Mouse (Mus musculus): Measurements from ENCODE around the gene Mrpl22. TPM values are rescaled to one million over a fixed set of nuclear protein-coding genes. Genes with fewer than 3 reads are reported as not detected.
"Not testable (repeated sequence)": the region's sequence is repeated elsewhere in the genome, so short reads cannot be mapped to it uniquely, and the experiment has no call there.

The Mrpl22 gene
- polyA plus RNA-seq, 1 experiment from 2014 or later: 123 TPM

DNA sequence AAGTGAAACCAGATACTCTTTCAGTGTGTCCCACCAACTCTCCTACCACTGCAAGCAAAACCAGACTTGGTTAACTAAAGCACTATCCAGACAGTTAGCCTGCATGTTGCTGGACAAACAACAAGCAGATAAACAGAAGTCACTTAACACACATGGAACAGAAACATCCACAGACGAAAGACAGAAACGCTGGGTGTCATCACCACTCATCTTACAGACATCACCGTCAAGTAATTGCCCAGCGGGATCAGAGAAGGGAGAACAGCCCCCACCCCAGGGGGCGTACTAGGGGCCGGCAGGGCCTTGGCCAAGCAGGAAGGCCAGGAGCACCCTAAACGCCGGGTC lies 3.7 kb upstream of the Mrpl22 start:
- Histone ChIP-seq H3K36me3 (ENCODE audit: control insufficient read depth, insufficient read depth, low read length) (peaks cover 19% of the 10 kb centered on the region; the same call in 1 of the 2 replicates), H3K9ac (replicated peaks; ENCODE audit: low read depth, low read length) (peak overlapping the region; percentile 80), H3K27me3 (ENCODE audit: control insufficient read depth, insufficient read depth, low read length) (no peaks in the 10 kb centered on the region), H3K9me3 (ENCODE audit: control insufficient read depth, low read depth, low read length) (no peaks in the 10 kb centered on the region), H3K4me2 (replicated peaks; ENCODE audit: low read depth, low read length) (peak overlapping the region; percentile 74), H3K4me3 (ENCODE audit: low read depth, low read length) (peak overlapping the region; percentile 85), H3K27ac (ENCODE audit: low read length) (peak overlapping the region; percentile 39; the same call in 1 of the 2 replicates), H3K4me1 (ENCODE audit: control insufficient read depth, insufficient read depth, low read length) (peaks cover 15% of the 10 kb centered on the region; the same call in 1 of the 2 replicates)
- no peak for ATAC-seq (ENCODE audit: insufficient number of reproducible peaks, insufficient read depth, low FRiP score, low read depth)
- WGBS: 0% methylated on average over 8 of the region's 8 CpGs

DNA sequence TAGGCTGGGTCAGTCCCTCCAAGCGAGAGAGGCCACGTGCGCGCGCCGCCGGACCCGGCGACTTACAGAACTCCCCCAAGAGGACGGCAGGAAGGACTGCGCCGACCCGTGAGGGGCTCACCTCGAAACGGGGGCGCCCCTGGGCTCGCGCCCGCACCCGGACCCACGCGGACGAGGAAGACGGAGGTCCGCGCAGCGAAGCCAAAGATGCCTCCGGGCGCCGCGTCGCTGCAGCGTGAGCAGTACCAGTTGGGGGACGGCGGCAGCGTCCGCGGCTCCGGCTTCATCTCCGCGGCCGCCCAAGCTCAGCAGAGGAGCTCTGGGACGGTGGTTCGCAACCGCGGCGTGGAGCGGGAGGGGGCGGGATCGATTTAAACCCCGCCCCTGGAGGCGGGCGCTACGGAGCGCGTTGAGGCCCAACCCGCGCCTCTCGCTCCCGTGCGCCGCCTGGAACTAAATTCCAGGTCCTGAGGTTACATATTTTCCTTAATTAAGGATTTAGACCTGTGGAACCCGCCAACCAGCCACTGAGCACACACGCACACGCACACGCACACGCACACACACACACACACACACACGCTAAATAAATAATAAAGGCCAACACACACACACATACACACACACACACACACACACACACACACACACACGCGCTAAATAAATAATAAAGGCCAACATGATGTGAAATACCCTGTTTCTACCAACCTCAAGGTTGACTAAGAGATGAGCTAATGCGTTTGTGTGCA lies 3.1 kb upstream of the Mrpl22 start, which contains the start of gene Gemin5:
TSS of gene Gemin5 (minus strand) at position 373 of the 749 bp plus-strand sequence.
- Histone ChIP-seq H3K27me3 (ENCODE audit: control insufficient read depth, insufficient read depth, low read length) (no peaks in the 10 kb centered on the region), H3K4me3 (ENCODE audit: low read depth, low read length) (peak within 1 kb of the TSS; percentile 85), H3K9ac (replicated peaks; ENCODE audit: low read depth, low read length) (peak within 1 kb of the TSS; percentile 80), H3K4me2 (replicated peaks; ENCODE audit: low read depth, low read length) (peak within 1 kb of the TSS; percentile 74), H3K36me3 (ENCODE audit: control insufficient read depth, insufficient read depth, low read length) (peaks cover 18% of the 10 kb centered on the region; the same call in 1 of the 2 replicates), H3K4me1 (ENCODE audit: control insufficient read depth, insufficient read depth, low read length) (peaks cover 16% of the 10 kb centered on the region; the same call in 1 of the 2 replicates), H3K9me3 (ENCODE audit: control insufficient read depth, low read depth, low read length) (no peaks in the 10 kb centered on the region), H3K27ac (ENCODE audit: low read length) (peak within 1 kb of the TSS; percentile 39; the same call in 1 of the 2 replicates)
- ATAC-seq (ENCODE audit: insufficient number of reproducible peaks, insufficient read depth, low FRiP score, low read depth): peak; percentile 84
- WGBS: 1% methylated on average over 69 of the region's 71 CpGs

DNA sequence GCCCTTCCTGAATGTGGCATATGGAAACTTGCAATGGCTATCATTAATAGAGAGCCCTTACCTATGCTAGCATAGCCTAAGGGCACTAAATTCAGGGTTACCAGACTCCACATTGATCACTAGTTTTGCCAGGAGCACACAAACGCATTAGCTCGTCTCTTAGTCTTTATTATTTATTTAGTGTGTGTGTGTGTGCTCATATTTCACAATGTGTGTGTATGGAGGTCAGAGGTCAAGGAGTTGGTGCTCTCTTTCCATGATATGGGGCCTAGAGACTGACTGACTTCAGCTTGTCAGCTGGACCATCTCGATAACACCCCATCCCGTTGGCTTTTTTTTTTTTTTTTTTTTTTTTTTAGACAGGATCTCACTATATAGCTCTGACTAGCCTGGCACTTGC lies 1.8 kb upstream of the Mrpl22 start:
- H3K36me3 ChIP-seq (ENCODE audit: control insufficient read depth, insufficient read depth, low read length): peaks cover 21% of the 10 kb centered on the region
- H3K9me3 ChIP-seq (ENCODE audit: control insufficient read depth, low read depth, low read length): no peaks in the 10 kb centered on the region
- 72% methylated on average over 4 of the region's 4 CpGs for WGBS
- no peak overlapping the region for H3K4me3 ChIP-seq (ENCODE audit: low read depth, low read length)
- H3K27me3 ChIP-seq (ENCODE audit: control insufficient read depth, insufficient read depth, low read length): no peaks in the 10 kb centered on the region
- ATAC-seq (ENCODE audit: insufficient number of reproducible peaks, insufficient read depth, low FRiP score, low read depth): no peak
- no peak overlapping the region for H3K9ac ChIP-seq (replicated peaks; ENCODE audit: low read depth, low read length)
- H3K4me1 ChIP-seq (ENCODE audit: control insufficient read depth, insufficient read depth, low read length): peaks cover 16% of the 10 kb centered on the region; the same call in 1 of the 2 replicates
- H3K27ac ChIP-seq (ENCODE audit: low read length): no peak overlapping the region
- no peak overlapping the region for H3K4me2 ChIP-seq (replicated peaks; ENCODE audit: low read depth, low read length)

DNA sequence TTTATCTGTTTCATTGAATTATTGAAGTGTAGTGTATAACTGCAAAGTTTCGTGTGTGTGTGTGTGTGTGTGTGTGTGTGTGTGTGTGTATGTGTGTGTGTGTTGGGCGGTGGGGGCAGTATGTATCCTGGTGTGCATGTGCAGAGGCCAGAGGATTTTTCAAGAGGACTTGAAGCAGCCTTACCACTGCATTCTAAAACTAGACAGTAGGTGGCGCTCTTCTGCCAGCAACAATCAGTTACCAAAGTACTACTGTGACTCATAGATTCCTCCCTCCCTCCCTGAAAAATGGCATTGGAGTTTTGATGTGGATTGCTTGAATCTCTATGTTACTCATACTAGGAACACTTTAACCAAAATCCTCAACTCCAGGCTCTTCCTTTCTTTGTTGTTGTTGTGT lies 8.1 kb downstream of the Mrpl22 start:
- no peak overlapping the region for H3K4me2 ChIP-seq (replicated peaks; ENCODE audit: low read depth, low read length)
- H3K9ac ChIP-seq (replicated peaks; ENCODE audit: low read depth, low read length): no peak overlapping the region
- H3K36me3 ChIP-seq (ENCODE audit: control insufficient read depth, insufficient read depth, low read length): peaks cover 40% of the 10 kb centered on the region
- H3K4me3 ChIP-seq (ENCODE audit: low read depth, low read length): no peak overlapping the region
- no peaks in the 10 kb centered on the region for H3K9me3 ChIP-seq (ENCODE audit: control insufficient read depth, low read depth, low read length)
- 26% methylated on average over 3 of the region's 3 CpGs for WGBS
- H3K27me3 ChIP-seq (ENCODE audit: control insufficient read depth, insufficient read depth, low read length): no peaks in the 10 kb centered on the region
- H3K4me1 ChIP-seq (ENCODE audit: control insufficient read depth, insufficient read depth, low read length): no peaks in the 10 kb centered on the region
- no peak overlapping the region for H3K27ac ChIP-seq (ENCODE audit: low read length)
- 0 out of 2 replicates have a peak, but pooled peaks have one; percentile 37 for ATAC-seq (ENCODE audit: insufficient number of reproducible peaks, insufficient read depth, low FRiP score, low read depth)

DNA sequence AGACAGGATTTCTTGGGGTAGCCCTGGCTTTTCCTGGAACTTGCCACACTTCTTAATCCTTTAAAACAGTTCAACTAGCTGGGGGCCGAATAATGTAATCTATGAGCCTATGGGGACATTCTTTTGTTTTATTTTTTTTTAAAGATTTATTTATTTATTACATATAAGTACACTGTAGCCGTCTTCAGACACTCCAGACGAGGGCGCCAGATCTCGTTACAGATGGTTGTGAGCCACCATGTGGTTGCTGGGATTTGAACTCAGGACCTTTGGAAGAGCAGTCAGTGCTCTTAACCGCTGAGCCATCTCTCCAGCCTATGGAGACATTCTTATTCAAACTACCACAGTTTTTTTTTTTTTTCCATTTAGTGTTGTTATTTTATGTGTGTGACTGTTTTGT lies 8.5 kb downstream of the Mrpl22 start:
- not testable (repeated sequence) for H3K9ac ChIP-seq (replicated peaks; ENCODE audit: low read depth, low read length); H3K9me3 ChIP-seq (ENCODE audit: control insufficient read depth, low read depth, low read length); ATAC-seq (ENCODE audit: insufficient number of reproducible peaks, insufficient read depth, low FRiP score, low read depth); H3K4me3 ChIP-seq (ENCODE audit: low read depth, low read length); H3K27ac ChIP-seq (ENCODE audit: low read length); H3K27me3 ChIP-seq (ENCODE audit: control insufficient read depth, insufficient read depth, low read length); H3K4me1 ChIP-seq (ENCODE audit: control insufficient read depth, insufficient read depth, low read length); H3K4me2 ChIP-seq (replicated peaks; ENCODE audit: low read depth, low read length)
- peaks cover 37% of the 10 kb centered on the region for H3K36me3 ChIP-seq (ENCODE audit: control insufficient read depth, insufficient read depth, low read length)
- 91% methylated on average over 6 of the region's 6 CpGs for WGBS

DNA sequence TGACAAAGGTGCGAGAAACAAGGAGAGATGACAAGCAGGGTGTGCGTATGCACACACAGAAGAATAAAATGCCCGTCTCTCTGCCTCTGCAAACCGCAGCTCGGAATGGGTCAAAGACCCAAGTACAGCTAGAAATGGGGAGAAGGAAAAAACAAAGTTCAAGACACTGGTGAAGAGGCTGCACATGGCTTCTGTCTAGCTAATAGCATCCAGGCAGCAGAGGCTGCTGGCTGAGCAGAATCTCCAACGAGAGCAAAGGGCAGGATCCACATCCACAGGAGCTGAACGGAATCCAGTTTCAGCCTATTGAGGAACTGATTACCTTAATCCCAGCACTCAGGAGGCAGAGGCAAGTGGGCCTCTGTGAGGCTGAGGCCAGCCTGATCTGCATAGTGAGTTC lies 9.3 kb downstream of the Mrpl22 start:
- WGBS: 74% methylated on average over 7 of the region's 7 CpGs
- Histone ChIP-seq H3K4me2 (replicated peaks; ENCODE audit: low read depth, low read length) (no peak overlapping the region), H3K27ac (ENCODE audit: low read length) (no peak overlapping the region; the same call in 1 of the 2 replicates), H3K27me3 (ENCODE audit: control insufficient read depth, insufficient read depth, low read length) (no peaks in the 10 kb centered on the region), H3K9me3 (ENCODE audit: control insufficient read depth, low read depth, low read length) (no peaks in the 10 kb centered on the region), H3K9ac (replicated peaks; ENCODE audit: low read depth, low read length) (no peak overlapping the region), H3K4me1 (ENCODE audit: control insufficient read depth, insufficient read depth, low read length) (no peaks in the 10 kb centered on the region), H3K36me3 (ENCODE audit: control insufficient read depth, insufficient read depth, low read length) (peaks cover 29% of the 10 kb centered on the region), H3K4me3 (ENCODE audit: low read depth, low read length) (no peak overlapping the region)
- no peak for ATAC-seq (ENCODE audit: insufficient number of reproducible peaks, insufficient read depth, low FRiP score, low read depth)

DNA sequence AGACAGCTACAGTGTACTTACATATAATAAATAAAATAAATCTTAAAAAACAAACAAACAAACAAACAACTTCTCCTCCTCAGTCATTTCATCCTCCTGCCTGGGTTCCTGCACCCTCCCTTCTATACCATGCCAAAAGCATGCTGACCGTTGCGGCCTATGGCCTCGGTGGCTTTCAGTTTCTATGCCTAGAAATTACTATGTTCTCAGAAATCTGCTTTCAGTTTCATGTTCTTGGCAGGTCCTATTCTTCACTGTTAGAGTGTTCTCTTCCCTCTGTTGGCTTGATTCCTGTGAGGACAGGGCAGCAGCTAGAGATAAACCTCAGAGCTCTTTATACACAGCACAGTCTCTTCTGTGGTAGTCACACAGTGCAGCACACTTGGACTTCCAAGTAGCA lies 12.1 kb downstream of the Mrpl22 start:
- Histone ChIP-seq H3K4me3 (ENCODE audit: low read depth, low read length) (no peak overlapping the region), H3K4me2 (replicated peaks; ENCODE audit: low read depth, low read length) (no peak overlapping the region), H3K9ac (replicated peaks; ENCODE audit: low read depth, low read length) (no peak overlapping the region), H3K27me3 (ENCODE audit: control insufficient read depth, insufficient read depth, low read length) (no peaks in the 10 kb centered on the region), H3K27ac (ENCODE audit: low read length) (no peak overlapping the region), H3K36me3 (ENCODE audit: control insufficient read depth, insufficient read depth, low read length) (peaks cover 5% of the 10 kb centered on the region), H3K4me1 (ENCODE audit: control insufficient read depth, insufficient read depth, low read length) (no peaks in the 10 kb centered on the region), H3K9me3 (ENCODE audit: control insufficient read depth, low read depth, low read length) (no peaks in the 10 kb centered on the region)
- no peak for ATAC-seq (ENCODE audit: insufficient number of reproducible peaks, insufficient read depth, low FRiP score, low read depth)
- 86% methylated on average over 3 of the region's 3 CpGs for WGBS

DNA sequence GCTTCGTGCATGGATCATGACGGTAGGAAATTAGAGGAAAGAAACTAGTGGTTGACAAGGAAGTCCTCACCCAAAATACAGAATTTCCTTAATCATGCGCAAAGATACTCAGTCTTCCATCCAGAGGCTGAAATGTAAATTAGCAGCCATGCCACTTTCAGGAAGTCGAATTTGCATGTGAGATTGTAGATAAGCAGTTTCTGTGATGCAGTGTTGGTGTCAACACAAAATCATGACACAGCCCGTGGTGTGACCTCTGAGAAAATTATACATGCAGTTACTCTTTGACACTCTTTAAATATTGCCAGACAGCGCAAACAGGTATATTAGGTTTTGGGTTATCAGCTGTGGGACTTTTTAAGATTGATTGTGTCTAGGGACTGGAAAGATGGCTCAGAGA lies 18.2 kb downstream of the Mrpl22 start:
- ATAC-seq (ENCODE audit: insufficient number of reproducible peaks, insufficient read depth, low FRiP score, low read depth): no peak

More for the DNA sequence above, 18.2 kb downstream of the Mrpl22 start:
- no peak overlapping the region for H3K27ac ChIP-seq (ENCODE audit: low read length)
- H3K9me3 ChIP-seq (ENCODE audit: control insufficient read depth, low read depth, low read length): no peaks in the 10 kb centered on the region
- H3K9ac ChIP-seq (replicated peaks; ENCODE audit: low read depth, low read length): no peak overlapping the region
- H3K36me3 ChIP-seq (ENCODE audit: control insufficient read depth, insufficient read depth, low read length): no peaks in the 10 kb centered on the region
- H3K4me1 ChIP-seq (ENCODE audit: control insufficient read depth, insufficient read depth, low read length): no peaks in the 10 kb centered on the region
- no peaks in the 10 kb centered on the region for H3K27me3 ChIP-seq (ENCODE audit: control insufficient read depth, insufficient read depth, low read length)
- WGBS: 94% methylated on average over 6 of the region's 6 CpGs
- H3K4me3 ChIP-seq (ENCODE audit: low read depth, low read length): no peak overlapping the region
- no peak overlapping the region for H3K4me2 ChIP-seq (replicated peaks; ENCODE audit: low read depth, low read length)

Measured in stomach, embryonic 14.5 days (tissue).